Mouse (Mus musculus): Measurements from ENCODE around the gene Gm20388. TPM values are rescaled to one million over a fixed set of nuclear protein-coding genes. Genes with fewer than 3 reads are reported as not detected.

Gm20388 gene
- total RNA-seq, 1 experiment from 2014 or later: 3.6 TPM

- no peak for DNase-seq
Measured at GRCm38 (mm10) chr8:123106531-123106930, 3195.9 kb downstream of the Gm20388 start.

DNA sequence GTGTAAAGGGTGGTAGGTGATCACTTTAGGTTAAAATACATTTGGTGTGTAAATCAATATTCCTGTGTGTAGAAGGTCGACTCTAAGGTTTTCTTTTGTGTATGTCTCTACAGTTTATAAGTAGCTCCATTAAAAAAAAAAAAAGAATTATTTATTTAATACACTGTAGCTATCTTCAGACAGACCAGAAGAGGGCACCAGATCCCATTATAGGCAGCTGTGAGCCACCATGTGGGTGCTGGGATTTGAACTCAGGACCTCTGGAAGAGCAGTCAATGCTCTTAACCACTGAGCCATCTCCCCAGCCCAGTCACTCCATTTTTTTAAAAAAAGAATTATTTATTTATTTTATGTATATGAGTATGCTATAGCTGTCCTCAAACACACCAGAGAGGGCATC, 3197.4 kb downstream of the Gm20388 start:
- DNase-seq: no peak

- no peak for DNase-seq
Measured at GRCm38 (mm10) chr8:123108953-123109352, 3198.3 kb downstream of the Gm20388 start.

- DNase-seq: peak; percentile 58
Measured at GRCm38 (mm10) chr8:123110649-123111048, 3200.0 kb downstream of the Gm20388 start.

DNA sequence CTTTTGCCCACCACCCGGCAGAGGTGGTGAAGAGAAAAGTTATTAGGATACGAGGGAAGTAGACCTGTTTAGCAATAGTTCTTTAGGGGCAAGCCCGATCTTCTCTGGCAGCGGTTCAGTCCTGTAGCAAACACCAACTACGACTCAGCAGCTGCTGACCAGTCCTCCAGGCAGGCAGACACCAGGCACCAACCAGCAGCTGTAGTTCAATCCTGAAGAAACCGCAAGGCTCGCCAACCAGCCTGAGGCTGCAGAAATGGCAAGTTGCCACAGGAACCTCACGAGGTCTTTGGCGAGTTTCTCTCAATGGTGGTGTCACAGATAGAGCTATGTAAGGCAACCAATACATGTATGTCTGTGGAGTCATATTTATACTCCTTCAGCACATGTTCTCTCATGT, 3202.3 kb downstream of the Gm20388 start:
- no peak for DNase-seq

- no peak for DNase-seq
Measured at GRCm38 (mm10) chr8:123113908-123114469, 3203.3 kb downstream of the Gm20388 start.

DNA sequence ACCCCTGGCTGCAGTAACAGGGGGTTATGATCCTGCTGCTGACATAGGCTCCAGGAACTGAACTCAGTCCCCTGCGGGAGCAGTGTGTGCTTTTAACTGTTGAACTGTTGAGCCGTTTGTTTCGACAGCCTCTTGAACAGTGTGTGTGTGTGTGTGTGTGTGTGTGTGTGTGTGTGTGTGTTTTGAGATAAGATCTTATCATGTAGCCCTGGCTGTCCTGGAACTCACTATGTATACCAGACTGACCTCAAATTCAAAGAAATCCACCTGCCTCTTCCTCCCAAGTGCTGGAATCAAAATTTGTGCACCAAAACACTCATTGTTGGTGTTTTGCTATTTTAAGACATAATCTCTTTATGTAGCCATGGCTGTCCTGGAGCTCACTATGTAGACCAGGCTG, 3204.0 kb downstream of the Gm20388 start:
- DNase-seq: no peak

GRCm38 (mm10) chr8:123117127-123117731, 3206.6 kb downstream of the Gm20388 start, which contains the start of gene Cpne7:
TSS of gene Cpne7 (plus strand) at chr8:123117374.
- DNase-seq: no peak

GRCm38 (mm10) chr8:123117744-123118143, 3207.1 kb downstream of the Gm20388 start:
- no peak for DNase-seq

- DNase-seq: no peak
Measured at GRCm38 (mm10) chr8:123122059-123122458, 3211.4 kb downstream of the Gm20388 start.

DNA sequence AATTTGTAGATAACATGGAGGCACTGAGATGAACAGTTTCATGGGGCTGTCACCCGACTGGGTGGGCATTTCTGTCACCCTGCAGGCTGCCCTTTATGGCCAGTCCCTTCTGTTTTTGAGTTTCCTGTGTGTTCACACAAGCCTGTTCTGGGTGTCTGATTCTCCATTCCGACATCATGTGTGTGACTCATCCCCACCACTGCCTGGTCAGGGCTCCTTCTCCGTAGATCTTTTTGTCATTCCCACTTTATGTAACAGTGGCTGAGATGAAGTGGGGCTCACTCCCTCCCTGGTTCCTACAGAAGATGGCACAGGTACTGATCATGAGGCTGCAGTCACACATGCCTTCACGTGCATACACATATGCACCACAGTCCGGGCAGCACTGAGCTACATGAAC, 3212.0 kb downstream of the Gm20388 start:
- no peak for DNase-seq

GRCm38 (mm10) chr8:123126193-123126816, 3215.7 kb downstream of the Gm20388 start:
- no peak for DNase-seq

DNA sequence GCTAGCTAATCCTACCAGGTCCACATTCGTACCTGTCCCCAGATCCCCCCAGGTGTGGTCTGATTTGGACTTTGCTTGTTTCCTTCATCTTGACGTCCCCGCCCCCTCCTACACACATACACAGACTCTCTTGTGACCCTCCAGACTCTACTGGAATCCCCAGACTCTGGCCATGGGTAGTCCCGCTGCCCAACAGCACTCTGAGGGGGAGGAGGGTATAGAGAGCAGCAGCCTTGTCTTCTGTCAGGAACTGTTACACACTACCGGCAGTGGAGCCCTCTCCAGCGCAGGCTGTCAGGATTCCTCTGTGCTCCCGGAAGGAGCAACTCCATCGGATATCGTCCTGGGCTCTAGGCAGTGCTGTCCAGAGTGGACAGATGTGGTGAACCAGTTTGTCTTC, 3220.4 kb downstream of the Gm20388 start:
- no peak for DNase-seq

DNA sequence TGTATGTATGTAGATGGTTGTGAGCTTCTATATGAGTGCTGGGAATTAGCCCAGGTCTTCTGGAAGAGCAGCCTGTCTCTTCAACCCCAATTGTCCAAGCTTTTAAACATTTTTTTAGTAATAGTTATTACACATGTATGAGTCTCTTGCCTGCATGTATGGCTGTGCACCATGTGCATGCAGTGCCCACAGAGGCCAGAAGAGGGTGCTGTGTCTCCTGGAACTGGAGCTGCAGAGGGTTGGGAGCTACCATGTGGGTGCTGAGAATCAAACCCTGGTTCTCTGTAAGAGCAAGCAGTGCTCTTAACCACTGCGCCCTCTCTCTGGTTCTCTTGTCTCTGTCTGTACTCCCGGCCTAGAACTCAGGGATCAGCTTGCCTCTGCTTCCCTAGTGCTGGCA, 3222.3 kb downstream of the Gm20388 start:
- DNase-seq: no peak

GRCm38 (mm10) chr8:123134149-123134713, 3223.6 kb downstream of the Gm20388 start:
- DNase-seq: no peak

DNA sequence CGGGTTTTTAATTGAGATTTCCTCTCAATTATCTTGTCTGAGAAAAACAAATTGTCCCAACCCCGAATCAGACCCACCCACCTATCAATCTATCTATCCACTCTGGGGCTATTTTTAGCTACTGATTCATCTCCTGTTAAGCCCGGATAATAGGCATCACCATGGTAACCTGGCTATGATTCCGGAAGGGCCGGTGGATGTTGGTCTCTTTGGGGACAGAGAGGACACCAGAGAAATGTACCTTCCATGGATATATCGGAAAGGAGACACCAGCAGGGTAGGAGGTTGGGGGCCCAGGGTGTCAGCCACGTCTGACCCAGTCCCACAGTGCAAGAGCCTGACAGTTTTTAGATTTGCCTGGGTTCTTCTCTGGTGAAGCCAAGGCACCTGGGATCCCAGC, 3224.8 kb downstream of the Gm20388 start:
- no peak for DNase-seq

GRCm38 (mm10) chr8:123135806-123136205, 3225.2 kb downstream of the Gm20388 start:
- no peak for DNase-seq

- no peak for DNase-seq
Measured at GRCm38 (mm10) chr8:123136287-123136686, 3225.6 kb downstream of the Gm20388 start.

GRCm38 (mm10) chr8:123137645-123138077, 3227.0 kb downstream of the Gm20388 start:
- peak; percentile 38 for DNase-seq

DNA sequence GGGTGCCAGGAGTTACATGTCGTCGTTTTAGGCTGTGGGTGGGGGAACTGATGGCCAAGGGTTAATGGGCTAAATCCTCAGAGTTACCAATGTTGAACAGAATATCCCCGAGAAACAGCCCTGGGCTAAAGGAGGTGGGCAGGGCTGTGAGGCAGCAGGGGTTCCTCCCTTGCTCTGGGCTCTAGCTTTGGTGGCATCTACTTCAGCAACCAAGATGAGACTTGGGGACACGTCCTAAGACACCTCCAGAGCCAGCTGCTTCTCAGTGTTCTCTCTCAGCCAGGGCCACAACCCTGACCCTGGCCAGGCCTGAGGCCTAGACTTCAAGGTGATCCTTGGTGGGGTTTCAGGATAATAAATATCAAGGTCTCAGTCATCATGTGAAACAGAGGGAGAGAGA, 3228.1 kb downstream of the Gm20388 start:
- no peak for DNase-seq

DNA sequence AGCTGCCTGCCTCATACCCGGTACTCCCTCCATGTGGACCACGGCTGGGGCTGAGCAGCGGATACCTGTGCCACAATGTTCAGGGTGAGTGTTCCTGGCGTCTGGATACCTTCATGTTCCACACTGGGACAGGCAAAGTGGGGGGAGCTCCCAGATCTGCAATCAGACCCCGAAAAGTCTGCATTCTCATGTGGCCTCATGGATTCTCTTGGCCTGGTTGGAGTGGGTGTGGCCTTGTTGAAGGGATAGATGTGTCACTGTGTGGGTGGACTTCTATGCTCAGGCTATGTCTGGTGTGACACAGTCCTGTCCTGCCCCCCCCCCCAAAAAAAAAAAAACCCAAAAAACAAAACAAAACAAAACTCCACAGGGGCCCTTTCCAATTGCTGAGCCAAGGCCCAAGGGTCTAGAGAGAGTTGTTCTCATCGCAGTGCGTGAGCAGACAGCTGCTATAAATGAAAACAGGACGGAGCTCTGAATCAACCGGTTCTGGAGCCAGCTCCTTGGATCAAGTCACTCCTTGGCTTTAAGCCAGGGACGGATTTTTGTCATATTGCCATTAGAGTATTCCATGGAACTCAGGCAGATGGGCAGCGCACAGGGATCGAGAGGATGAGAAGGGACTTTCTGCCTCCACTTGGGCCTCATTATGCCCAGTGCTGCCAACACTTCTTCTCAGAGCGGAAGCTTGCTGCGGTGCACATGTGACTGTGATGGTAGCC, 3231.3 kb downstream of the Gm20388 start:
- peak; percentile 64 for DNase-seq

DNA sequence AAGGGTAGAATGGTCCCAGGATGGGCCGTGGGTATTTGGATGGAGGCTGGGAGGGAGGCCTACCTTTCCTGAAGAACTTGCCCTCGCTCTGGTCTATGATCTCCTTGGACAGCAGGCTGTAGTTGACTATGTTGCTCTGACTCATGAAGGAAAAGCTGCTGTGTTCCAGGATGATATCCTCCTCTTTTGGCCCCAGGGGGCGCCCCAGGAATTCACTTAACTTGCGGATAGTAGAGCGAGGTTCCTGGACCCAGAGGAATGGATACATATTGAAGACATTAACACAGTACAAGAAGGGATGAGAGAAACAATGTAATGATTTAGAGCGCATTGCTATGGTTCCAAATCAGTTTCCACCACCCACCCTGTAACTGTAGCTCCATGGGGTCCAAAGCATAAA, 3234.6 kb downstream of the Gm20388 start:
- DNase-seq: peak; percentile 59

- no peak for DNase-seq
Measured at GRCm38 (mm10) chr8:123146390-123146789, 3235.7 kb downstream of the Gm20388 start.
